Mouse (Mus musculus) thymus, adult 2 months (tissue): ENCODE data around the gene Pcgf2.

Source experiments
- CTCF ChIP-seq: fragments of 200-500 bp; IDR thresholded peaks from 2 replicates; pipeline ENCODE4 v1.5.1; 2012; ENCODE audit warnings: mild to moderate bottlenecking, control low read depth, low read length, moderate library complexity, borderline replicate concordance; ENCODE audit not compliant: control insufficient read depth, poor library complexity, insufficient read depth; ENCODE audit errors: extremely low read depth
- POLR2A ChIP-seq: fragments of 200-500 bp; IDR thresholded peaks from 2 replicates; pipeline ENCODE4 v1.6.1; 2012; ENCODE audit warnings: mild to moderate bottlenecking, low read length, control low read depth, moderate library complexity; ENCODE audit not compliant: control insufficient read depth, poor library complexity, insufficient read depth; ENCODE audit errors: extremely low read depth

- TF ChIP-seq POLR2A (no peak), CTCF (no peak)
These were observed 17.7 kb downstream of the Pcgf2 start for GRCm38 (mm10) chr11:97682504-97683055.
